Mouse (Mus musculus): ENCODE results near the gene Gm28230.

DNA sequence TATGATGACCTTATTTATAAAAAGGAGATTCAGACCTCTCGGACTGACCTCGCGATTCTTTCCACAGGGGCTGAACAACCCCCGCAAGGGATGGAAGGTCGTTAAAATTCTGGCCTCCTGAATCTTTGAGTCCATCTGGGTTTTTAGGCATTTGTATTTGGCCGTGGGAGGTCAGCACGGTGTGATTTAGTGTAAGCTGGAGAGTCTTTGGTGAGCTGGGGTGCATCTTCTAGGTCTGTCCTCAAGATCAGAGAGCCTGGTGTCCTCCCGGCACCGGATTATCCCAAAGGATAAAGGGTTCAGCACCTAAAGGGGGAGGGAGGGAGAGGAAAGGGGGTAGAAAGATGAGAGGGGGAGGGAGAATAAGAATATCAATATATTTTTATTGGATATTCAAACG, 23.2 kb upstream of the Gm28230 start:
- TF ChIP-seq GATA1 (IDR thresholded peaks at IDR 0.05; ENCODE audit: borderline replicate concordance, low read length) = no peak
- no peak for TF ChIP-seq FLI1 (IDR thresholded peaks at IDR 0.05; ENCODE audit: low read length)
